Mouse (Mus musculus) C2C12 (cell line): ENCODE measurements around the gene Dcps.

Experiments
- CEBPB ChIP-seq: IDR thresholded peaks from one replicate; pipeline ENCODE4 v1.6.1; 2011; ENCODE audit warnings: low read depth, mild to moderate bottlenecking, control low read depth, moderate library complexity
- CTCF ChIP-seq: IDR thresholded peaks from one replicate; pipeline ENCODE4 v1.5.1; 2011; ENCODE audit not compliant: control insufficient read depth, insufficient read depth, insufficient read length
- USF1 ChIP-seq: IDR thresholded peaks from one replicate; pipeline ENCODE4 v1.6.1; 2011; ENCODE audit warnings: low read depth, mild to moderate bottlenecking, control low read depth, moderate library complexity

DNA sequence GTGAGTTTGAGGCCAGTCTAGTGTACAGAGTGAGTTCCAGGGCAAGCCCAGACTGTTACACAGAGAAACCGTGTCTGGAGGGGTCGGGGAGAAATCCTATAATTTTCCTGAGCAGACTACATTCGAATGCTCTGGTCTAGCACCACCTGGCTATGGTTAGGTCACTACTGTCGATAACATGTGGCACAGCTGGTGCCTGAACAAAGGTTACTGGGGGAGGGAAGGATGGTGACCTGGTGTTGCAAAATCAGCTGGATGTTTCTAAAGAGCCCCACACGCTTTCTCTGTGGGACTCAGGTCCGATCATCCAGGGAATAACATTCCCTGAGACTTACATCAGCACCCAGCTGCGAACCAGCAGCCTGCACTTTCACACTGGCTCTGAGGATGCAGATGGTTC is 37.8 kb downstream of the Dcps start:
- TF ChIP-seq USF1 (no peak), CTCF (no peak), CEBPB (no peak)
